Mouse (Mus musculus) midbrain, embryonic 12.5 days (tissue): Measurements from ENCODE around the gene Gm10645. TPM values are rescaled to one million over a fixed set of nuclear protein-coding genes. Genes with fewer than 3 reads are reported as not detected.

Source experiments
- ATAC-seq: fragments of 200-750 bp; cut with Nextera tagmentation; 2 replicates; pipeline ENCODE4 v1.8.0; 2017; ENCODE audit warnings: low read depth, moderate TSS enrichment, moderate library complexity; ENCODE audit not compliant: low FRiP score
- H3K27ac ChIP-seq: fragments of 300-500 bp; sonication (generic); replicated peaks from 2 replicates; pipeline ENCODE4 v1.5.1; 2016; ENCODE audit warnings: mild to moderate bottlenecking
- H3K27me3 ChIP-seq: fragments of 300-500 bp; sonication (generic); 2 replicates; pipeline ENCODE4 v1.6.1; 2016; ENCODE audit warnings: mild to moderate bottlenecking
- H3K36me3 ChIP-seq: fragments of 300-500 bp; sonication (generic); 2 replicates; pipeline ENCODE4 v1.6.1; 2016
- H3K4me1 ChIP-seq: fragments of 300-500 bp; sonication (generic); 2 replicates; pipeline ENCODE4 v1.6.1; 2016
- H3K4me2 ChIP-seq: fragments of 300-500 bp; sonication (generic); replicated peaks from 2 replicates; pipeline ENCODE4 v1.6.1; 2016; ENCODE audit warnings: mild to moderate bottlenecking, moderate library complexity
- H3K4me3 ChIP-seq: fragments of 300-500 bp; sonication (generic); 2 replicates; pipeline ENCODE4 v1.5.1; 2016; ENCODE audit warnings: mild to moderate bottlenecking
- H3K9ac ChIP-seq: fragments of 300-500 bp; sonication (generic); replicated peaks from 2 replicates; pipeline ENCODE4 v1.6.1; 2016; ENCODE audit warnings: mild to moderate bottlenecking, moderate library complexity
- H3K9me3 ChIP-seq: fragments of 300-500 bp; sonication (generic); 2 replicates; pipeline ENCODE4 v1.6.1; 2016; ENCODE audit warnings: mild to moderate bottlenecking
- WGBS: fragments of 180-500 bp; shearing (Covaris S2); methylation state at CpG from one replicate; pipeline ENCODE4 v1.1.7; 2016; 5-methylcytosine and 5-hydroxymethylcytosine counted together
- polyA plus RNA-seq: library from polyadenylated mRNA; unstranded; fragments of >200 nt; fragmentation: Nextera tagmentation; extraction: Ambion mirVana; gene quantifications from 2 replicates; pipeline ENCODE4 v1.2.1, GENCODE M21; 2016

The Gm10645 gene
- polyA plus RNA-seq, 1 experiment from 2014 or later = 6.5 TPM

GRCm38 (mm10) chr8:83165235-83165930 lies 587 bp downstream of the Gm10645 start, which contains the start of gene Tbc1d9:
Gene Tbc1d9 (plus strand): TSS chr8:83165352.
- Histone ChIP-seq H3K27me3 (no peaks in the 10 kb centered on the region), H3K4me2 (peak within 1 kb of the TSS; percentile 52), H3K9me3 (no peaks in the 10 kb centered on the region), H3K4me1 (peaks cover 23% of the 10 kb centered on the region), H3K27ac (peak within 1 kb of the TSS; percentile 94), H3K36me3 (no peaks in the 10 kb centered on the region), H3K4me3 (peak within 1 kb of the TSS; percentile 87), H3K9ac (peak within 1 kb of the TSS; percentile 91)
- peak; percentile 92 for ATAC-seq
- under 1% methylated on average over 63 of the region's 63 CpGs for WGBS

- Histone ChIP-seq H3K4me2 (no peak overlapping the region), H3K27ac (no peak overlapping the region), H3K9ac (no peak overlapping the region), H3K36me3 (no peaks in the 10 kb centered on the region), H3K4me1 (peaks cover 7% of the 10 kb centered on the region; the same call in 1 of the 2 replicates), H3K9me3 (no peaks in the 10 kb centered on the region), H3K4me3 (no peak overlapping the region), H3K27me3 (no peaks in the 10 kb centered on the region)
- 67% methylated on average over 2 of the region's 2 CpGs for WGBS
- ATAC-seq = no peak
Observed at GRCm38 (mm10) chr8:83160613-83161012, 5.4 kb downstream of the Gm10645 start.

- Histone ChIP-seq H3K9me3 (no peaks in the 10 kb centered on the region), H3K9ac (no peak overlapping the region), H3K4me2 (no peak overlapping the region), H3K4me1 (0 out of 2 replicates have a peak, but pooled peaks cover under 1% of the 10 kb centered on the region), H3K27ac (no peak overlapping the region), H3K4me3 (no peak overlapping the region), H3K27me3 (no peaks in the 10 kb centered on the region), H3K36me3 (no peaks in the 10 kb centered on the region)
- ATAC-seq = no peak
- WGBS = 61% methylated on average over 1 of the region's 1 CpGs
Observed at GRCm38 (mm10) chr8:83159615-83160014, 6.4 kb downstream of the Gm10645 start.

- Histone ChIP-seq H3K4me3 (no peak overlapping the region), H3K9me3 (no peaks in the 10 kb centered on the region), H3K27ac (no peak overlapping the region), H3K9ac (no peak overlapping the region), H3K4me1 (no peaks in the 10 kb centered on the region), H3K4me2 (no peak overlapping the region), H3K27me3 (no peaks in the 10 kb centered on the region), H3K36me3 (no peaks in the 10 kb centered on the region)
- 81% methylated on average over 3 of the region's 3 CpGs for WGBS
- no peak for ATAC-seq
Observed at GRCm38 (mm10) chr8:83158971-83159370, 7.0 kb downstream of the Gm10645 start.

- WGBS = 45% methylated on average over 4 of the region's 4 CpGs
- Histone ChIP-seq H3K4me3 (no peak overlapping the region), H3K27me3 (no peaks in the 10 kb centered on the region), H3K4me2 (no peak overlapping the region), H3K9me3 (no peaks in the 10 kb centered on the region), H3K4me1 (no peaks in the 10 kb centered on the region), H3K9ac (no peak overlapping the region), H3K36me3 (no peaks in the 10 kb centered on the region), H3K27ac (no peak overlapping the region)
- ATAC-seq = no peak
Observed at GRCm38 (mm10) chr8:83155110-83155509, 10.9 kb downstream of the Gm10645 start.

- no peak overlapping the region for H3K9ac ChIP-seq
- H3K4me2 ChIP-seq = no peak overlapping the region
- ATAC-seq = no peak
- no peaks in the 10 kb centered on the region for H3K27me3 ChIP-seq
- 71% methylated on average over 4 of the region's 4 CpGs for WGBS
- no peaks in the 10 kb centered on the region for H3K9me3 ChIP-seq
- no peak overlapping the region for H3K4me3 ChIP-seq
- H3K4me1 ChIP-seq = no peaks in the 10 kb centered on the region
- H3K27ac ChIP-seq = no peak overlapping the region
- no peaks in the 10 kb centered on the region for H3K36me3 ChIP-seq
Observed at GRCm38 (mm10) chr8:83152470-83152869, 13.5 kb downstream of the Gm10645 start.

- 82% methylated on average over 1 of the region's 2 CpGs for WGBS
- no peak overlapping the region for H3K4me2 ChIP-seq
- ATAC-seq = no peak
- no peaks in the 10 kb centered on the region for H3K4me1 ChIP-seq
- no peak overlapping the region for H3K9ac ChIP-seq
- no peaks in the 10 kb centered on the region for H3K27me3 ChIP-seq
- H3K36me3 ChIP-seq = no peaks in the 10 kb centered on the region
- H3K4me3 ChIP-seq = no peak overlapping the region
- H3K9me3 ChIP-seq = no peaks in the 10 kb centered on the region
- no peak overlapping the region for H3K27ac ChIP-seq
Observed at GRCm38 (mm10) chr8:83152055-83152454, 13.9 kb downstream of the Gm10645 start.

GRCm38 (mm10) chr8:83149124-83149523 lies 16.8 kb downstream of the Gm10645 start:
- no peak overlapping the region for H3K27ac ChIP-seq
- 91% methylated on average over 6 of the region's 6 CpGs for WGBS

GRCm38 (mm10) chr8:83145421-83145820 lies 20.5 kb downstream of the Gm10645 start:
- Histone ChIP-seq H3K9me3 (no peaks in the 10 kb centered on the region), H3K9ac (no peak overlapping the region), H3K4me3 (no peak overlapping the region), H3K36me3 (no peaks in the 10 kb centered on the region), H3K4me1 (no peaks in the 10 kb centered on the region), H3K27me3 (no peaks in the 10 kb centered on the region), H3K27ac (no peak overlapping the region), H3K4me2 (no peak overlapping the region)
- WGBS = 86% methylated on average over 3 of the region's 3 CpGs
- ATAC-seq = no peak

More at GRCm38 (mm10) chr8:83149124-83149523, 16.8 kb downstream of the Gm10645 start:
- ATAC-seq = no peak
- Histone ChIP-seq H3K36me3 (no peaks in the 10 kb centered on the region), H3K4me1 (no peaks in the 10 kb centered on the region), H3K9me3 (no peaks in the 10 kb centered on the region), H3K27me3 (no peaks in the 10 kb centered on the region), H3K9ac (no peak overlapping the region), H3K4me2 (no peak overlapping the region), H3K4me3 (no peak overlapping the region)

GRCm38 (mm10) chr8:83144601-83145000 lies 21.4 kb downstream of the Gm10645 start:
- no peaks in the 10 kb centered on the region for H3K9me3 ChIP-seq
- H3K4me3 ChIP-seq = no peak overlapping the region
- no peak for ATAC-seq
- H3K36me3 ChIP-seq = no peaks in the 10 kb centered on the region
- H3K4me1 ChIP-seq = no peaks in the 10 kb centered on the region
- H3K27ac ChIP-seq = no peak overlapping the region
- WGBS = 90% methylated on average over 4 of the region's 4 CpGs
- H3K4me2 ChIP-seq = no peak overlapping the region
- H3K27me3 ChIP-seq = no peaks in the 10 kb centered on the region
- H3K9ac ChIP-seq = no peak overlapping the region

- H3K36me3 ChIP-seq = no peaks in the 10 kb centered on the region
- H3K27ac ChIP-seq = no peak overlapping the region
- H3K4me3 ChIP-seq = no peak overlapping the region
- ATAC-seq = no peak
- WGBS = 83% methylated on average over 5 of the region's 5 CpGs
- no peak overlapping the region for H3K9ac ChIP-seq
- no peaks in the 10 kb centered on the region for H3K4me1 ChIP-seq
- H3K27me3 ChIP-seq = no peaks in the 10 kb centered on the region
- no peaks in the 10 kb centered on the region for H3K9me3 ChIP-seq
- H3K4me2 ChIP-seq = no peak overlapping the region
Observed at GRCm38 (mm10) chr8:83141358-83141757, 24.6 kb downstream of the Gm10645 start.

- no peak overlapping the region for H3K4me3 ChIP-seq
- no peak overlapping the region for H3K27ac ChIP-seq
- no peaks in the 10 kb centered on the region for H3K9me3 ChIP-seq
- H3K27me3 ChIP-seq = no peaks in the 10 kb centered on the region
- WGBS = 82% methylated on average over 3 of the region's 3 CpGs
- H3K9ac ChIP-seq = no peak overlapping the region
- H3K36me3 ChIP-seq = no peaks in the 10 kb centered on the region
- H3K4me2 ChIP-seq = no peak overlapping the region
- H3K4me1 ChIP-seq = no peaks in the 10 kb centered on the region
- ATAC-seq = no peak
Observed at GRCm38 (mm10) chr8:83140701-83141111, 25.3 kb downstream of the Gm10645 start.

- ATAC-seq = no peak
- H3K4me2 ChIP-seq = no peak overlapping the region
- no peaks in the 10 kb centered on the region for H3K9me3 ChIP-seq
- no peak overlapping the region for H3K4me3 ChIP-seq
- 95% methylated on average over 1 of the region's 1 CpGs for WGBS
- H3K4me1 ChIP-seq = no peaks in the 10 kb centered on the region
- H3K36me3 ChIP-seq = no peaks in the 10 kb centered on the region
- H3K9ac ChIP-seq = no peak overlapping the region
- H3K27me3 ChIP-seq = no peaks in the 10 kb centered on the region
- H3K27ac ChIP-seq = no peak overlapping the region
Observed at GRCm38 (mm10) chr8:83140068-83140467, 25.9 kb downstream of the Gm10645 start.
